Mouse (Mus musculus): ENCODE measurements around the gene Txnl4b.

DNA sequence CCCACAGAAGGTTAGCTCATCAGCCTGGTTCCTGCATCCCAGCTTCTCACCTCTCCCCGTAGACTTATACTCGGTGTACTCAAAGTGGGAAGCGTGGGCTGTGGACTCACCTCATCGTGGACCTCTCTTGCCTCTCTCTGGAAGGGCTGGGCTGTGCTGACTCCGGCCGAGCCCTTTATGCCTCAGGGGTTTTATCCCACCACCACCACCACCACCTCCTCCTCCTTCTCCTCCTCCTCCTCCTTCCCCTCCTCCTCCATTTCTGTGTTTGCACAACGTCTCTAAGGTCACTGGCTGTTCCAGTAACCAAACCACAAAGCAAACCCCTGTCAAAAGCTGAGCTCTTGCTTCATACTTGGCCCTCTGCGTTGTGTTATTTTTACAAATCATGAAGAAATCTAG, 13.2 kb downstream of the Txnl4b start, which contains the start of gene Hp:
- no peak for TF ChIP-seq POLR2A (IDR thresholded peaks at IDR 0.05; ENCODE audit: insufficient read depth, low read length)
- no peak for TF ChIP-seq CTCF (IDR thresholded peaks at IDR 0.05; ENCODE audit: low read depth, low read length)

All from ES-Bruce4 (cell line).